Mouse (Mus musculus): ENCODE data around the gene Aicda. TPM values are rescaled to one million over a fixed set of nuclear protein-coding genes. Genes with fewer than 3 reads are reported as not detected.
"Not testable (repeated sequence)": the region's sequence is repeated elsewhere in the genome, so short reads cannot be mapped to it uniquely, and the experiment has no call there.

Gene Aicda
- polyA plus RNA-seq, 1 experiment: not detected

GRCm38 (mm10) chr6:122531466-122532174 is 22.0 kb upstream of the Aicda start:
- Histone ChIP-seq H3K9me3 (replicated peaks; ENCODE audit: control insufficient read depth, insufficient read depth, low read length, poor library complexity, severe bottlenecking) (no peaks in the 10 kb centered on the region), H3K27ac (ENCODE audit: insufficient read depth, low read length) (no peak overlapping the region)
- TF ChIP-seq POLR2A (IDR thresholded peaks at IDR 0.05; ENCODE audit: insufficient read depth, low read length): no peak
- TF ChIP-seq EP300 (IDR thresholded peaks at IDR 0.05; ENCODE audit: insufficient read depth, low read depth, low read length): no peak
- no peak for TF ChIP-seq CTCF (IDR thresholded peaks at IDR 0.05; ENCODE audit: low read depth, low read length)

DNA sequence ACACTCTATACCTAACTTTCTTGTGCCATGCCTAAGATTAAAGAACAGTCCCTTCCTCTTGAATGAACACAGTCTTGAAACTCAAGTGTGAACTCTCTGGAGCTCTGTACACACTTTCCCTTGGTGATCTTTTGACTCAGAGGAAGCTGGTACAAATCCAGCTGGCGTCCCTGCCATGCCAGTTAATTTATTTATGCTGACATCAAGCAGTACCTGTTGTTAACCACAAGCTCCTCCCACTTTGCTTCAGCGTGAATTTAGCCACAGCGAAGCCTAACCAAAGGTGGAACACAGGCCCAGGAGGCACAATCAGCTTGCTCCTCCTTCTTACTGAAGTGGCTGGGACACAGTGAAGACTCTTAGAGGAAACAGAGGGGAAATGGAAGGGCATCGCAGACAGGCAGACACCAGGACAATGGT is 20.7 kb upstream of the Aicda start:
- Histone ChIP-seq H3K27me3 (ENCODE audit: control insufficient read depth, insufficient read depth, low read length, poor library complexity, severe bottlenecking) (no peaks in the 10 kb centered on the region), H3K4me3 (ENCODE audit: low read depth, low read length) (peak overlapping the region; percentile 10), H3K4me1 (ENCODE audit: control insufficient read depth, insufficient read depth, low read length) (no peaks in the 10 kb centered on the region), H3K9ac (ENCODE audit: low read depth, poor library complexity, severe bottlenecking) (peak overlapping the region; percentile 50), H3K36me3 (ENCODE audit: control insufficient read depth, insufficient read depth, low read length, poor library complexity, severe bottlenecking) (no peaks in the 10 kb centered on the region), H3K9me3 (replicated peaks; ENCODE audit: control insufficient read depth, insufficient read depth, low read length, poor library complexity, severe bottlenecking) (no peaks in the 10 kb centered on the region), H3K27ac (ENCODE audit: insufficient read depth, low read length) (peak overlapping the region; percentile 26; the same call in 1 of the 2 replicates)
- no peak for TF ChIP-seq EP300 (IDR thresholded peaks at IDR 0.05; ENCODE audit: insufficient read depth, low read depth, low read length)
- no peak for TF ChIP-seq POLR2A (IDR thresholded peaks at IDR 0.05; ENCODE audit: insufficient read depth, low read length)
- TF ChIP-seq CTCF (IDR thresholded peaks at IDR 0.05; ENCODE audit: low read depth, low read length): no peak

More at GRCm38 (mm10) chr6:122531466-122532174, 22.0 kb upstream of the Aicda start:
- no peaks in the 10 kb centered on the region for H3K36me3 ChIP-seq (ENCODE audit: control insufficient read depth, insufficient read depth, low read length, poor library complexity, severe bottlenecking)
- no peak overlapping the region for H3K9ac ChIP-seq (ENCODE audit: low read depth, poor library complexity, severe bottlenecking)
- no peaks in the 10 kb centered on the region for H3K4me1 ChIP-seq (ENCODE audit: control insufficient read depth, insufficient read depth, low read length)
- H3K27me3 ChIP-seq (ENCODE audit: control insufficient read depth, insufficient read depth, low read length, poor library complexity, severe bottlenecking): no peaks in the 10 kb centered on the region
- H3K4me3 ChIP-seq (ENCODE audit: low read depth, low read length): no peak overlapping the region

DNA sequence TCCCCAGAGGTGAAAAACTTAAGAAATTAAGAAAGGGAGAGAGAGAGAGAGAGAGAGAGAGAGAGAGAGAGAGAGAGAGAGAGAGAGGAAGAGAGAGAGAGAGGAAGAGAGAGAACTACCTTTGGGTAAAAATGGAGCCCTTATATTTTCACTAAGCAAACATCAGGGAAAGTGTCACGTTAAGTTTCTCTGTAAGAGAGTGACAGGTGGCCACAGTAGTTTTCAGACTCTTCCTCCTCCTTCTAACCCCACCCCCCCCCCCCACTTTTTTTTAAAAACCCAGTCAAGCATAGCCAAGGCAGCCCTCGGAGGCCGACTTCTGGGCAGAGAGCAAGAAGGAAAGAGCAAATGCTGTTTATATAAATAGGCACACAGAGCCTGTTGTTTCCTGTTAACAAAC is 19.6 kb upstream of the Aicda start:
- no peak overlapping the region for H3K9ac ChIP-seq (ENCODE audit: low read depth, poor library complexity, severe bottlenecking)
- no peak overlapping the region for H3K27ac ChIP-seq (ENCODE audit: insufficient read depth, low read length)
- H3K36me3 ChIP-seq (ENCODE audit: control insufficient read depth, insufficient read depth, low read length, poor library complexity, severe bottlenecking): no peaks in the 10 kb centered on the region
- no peaks in the 10 kb centered on the region for H3K9me3 ChIP-seq (replicated peaks; ENCODE audit: control insufficient read depth, insufficient read depth, low read length, poor library complexity, severe bottlenecking)
- H3K4me1 ChIP-seq (ENCODE audit: control insufficient read depth, insufficient read depth, low read length): no peaks in the 10 kb centered on the region
- TF ChIP-seq CTCF (IDR thresholded peaks at IDR 0.05; ENCODE audit: low read depth, low read length) (no peak), POLR2A (IDR thresholded peaks at IDR 0.05; ENCODE audit: insufficient read depth, low read length) (no peak), EP300 (IDR thresholded peaks at IDR 0.05; ENCODE audit: insufficient read depth, low read depth, low read length) (no peak)
- no peaks in the 10 kb centered on the region for H3K27me3 ChIP-seq (ENCODE audit: control insufficient read depth, insufficient read depth, low read length, poor library complexity, severe bottlenecking)
- H3K4me3 ChIP-seq (ENCODE audit: low read depth, low read length): no peak overlapping the region

DNA sequence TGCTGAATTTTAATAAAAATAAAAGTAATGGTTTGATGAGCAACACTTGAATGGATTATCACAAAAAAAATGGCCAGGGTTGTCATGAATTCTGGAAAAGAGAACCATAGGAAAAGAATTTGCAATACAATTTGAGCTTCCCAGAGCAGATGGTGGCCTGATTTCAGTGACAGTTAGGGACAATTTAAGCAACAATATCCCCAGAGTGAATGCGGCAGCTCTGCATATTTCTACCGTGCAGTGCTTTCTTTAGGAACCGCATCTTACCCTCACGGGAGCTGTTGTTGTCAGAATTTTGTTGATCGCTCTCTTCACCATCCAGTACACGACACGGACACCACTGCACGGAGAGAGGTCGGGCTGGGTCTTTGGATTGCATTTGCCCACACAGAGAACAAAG is 14.0 kb upstream of the Aicda start:
- H3K9ac ChIP-seq (ENCODE audit: low read depth, poor library complexity, severe bottlenecking): no peak overlapping the region
- no peak overlapping the region for H3K27ac ChIP-seq (ENCODE audit: insufficient read depth, low read length)
- H3K4me1 ChIP-seq (ENCODE audit: control insufficient read depth, insufficient read depth, low read length): no peaks in the 10 kb centered on the region

DNA sequence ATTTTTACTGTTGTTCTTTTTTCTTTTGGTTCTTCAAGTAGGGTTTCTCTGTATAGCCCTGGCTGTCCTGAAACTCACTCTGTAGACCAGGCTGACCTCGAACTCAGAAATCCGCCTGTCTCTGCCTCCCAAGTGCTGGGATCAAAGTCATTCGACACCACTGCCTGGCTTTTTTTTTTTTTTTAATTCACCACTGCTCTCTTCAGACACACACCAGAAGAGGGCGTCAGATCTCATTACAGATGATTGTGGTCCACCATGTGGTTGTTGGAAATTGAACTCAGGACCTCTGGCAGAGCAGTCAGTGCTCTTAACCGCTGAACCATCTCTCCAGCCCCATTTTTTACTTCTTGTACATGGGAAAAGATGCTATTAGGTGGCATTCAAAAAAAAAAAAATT is 11.1 kb upstream of the Aicda start:
- H3K4me3 ChIP-seq (ENCODE audit: low read depth, low read length); H3K27ac ChIP-seq (ENCODE audit: insufficient read depth, low read length); H3K4me1 ChIP-seq (ENCODE audit: control insufficient read depth, insufficient read depth, low read length); H3K27me3 ChIP-seq (ENCODE audit: control insufficient read depth, insufficient read depth, low read length, poor library complexity, severe bottlenecking); H3K9me3 ChIP-seq (replicated peaks; ENCODE audit: control insufficient read depth, insufficient read depth, low read length, poor library complexity, severe bottlenecking); H3K9ac ChIP-seq (ENCODE audit: low read depth, poor library complexity, severe bottlenecking); H3K36me3 ChIP-seq (ENCODE audit: control insufficient read depth, insufficient read depth, low read length, poor library complexity, severe bottlenecking): not testable (repeated sequence)

More for the DNA sequence above, 14.0 kb upstream of the Aicda start:
- Histone ChIP-seq H3K36me3 (ENCODE audit: control insufficient read depth, insufficient read depth, low read length, poor library complexity, severe bottlenecking) (no peaks in the 10 kb centered on the region), H3K27me3 (ENCODE audit: control insufficient read depth, insufficient read depth, low read length, poor library complexity, severe bottlenecking) (no peaks in the 10 kb centered on the region), H3K9me3 (replicated peaks; ENCODE audit: control insufficient read depth, insufficient read depth, low read length, poor library complexity, severe bottlenecking) (no peaks in the 10 kb centered on the region), H3K4me3 (ENCODE audit: low read depth, low read length) (no peak overlapping the region)
- TF ChIP-seq CTCF (IDR thresholded peaks at IDR 0.05; ENCODE audit: low read depth, low read length): no peak
- TF ChIP-seq POLR2A (IDR thresholded peaks at IDR 0.05; ENCODE audit: insufficient read depth, low read length): no peak
- no peak for TF ChIP-seq EP300 (IDR thresholded peaks at IDR 0.05; ENCODE audit: insufficient read depth, low read depth, low read length)

- no peaks in the 10 kb centered on the region for H3K4me1 ChIP-seq (ENCODE audit: control insufficient read depth, insufficient read depth, low read length)
- H3K27ac ChIP-seq (ENCODE audit: insufficient read depth, low read length): no peak overlapping the region
- no peaks in the 10 kb centered on the region for H3K36me3 ChIP-seq (ENCODE audit: control insufficient read depth, insufficient read depth, low read length, poor library complexity, severe bottlenecking)
- no peaks in the 10 kb centered on the region for H3K27me3 ChIP-seq (ENCODE audit: control insufficient read depth, insufficient read depth, low read length, poor library complexity, severe bottlenecking)
- H3K4me3 ChIP-seq (ENCODE audit: low read depth, low read length): no peak overlapping the region
- no peaks in the 10 kb centered on the region for H3K9me3 ChIP-seq (replicated peaks; ENCODE audit: control insufficient read depth, insufficient read depth, low read length, poor library complexity, severe bottlenecking)
- H3K9ac ChIP-seq (ENCODE audit: low read depth, poor library complexity, severe bottlenecking): no peak overlapping the region
- no peak for TF ChIP-seq EP300 (IDR thresholded peaks at IDR 0.05; ENCODE audit: insufficient read depth, low read depth, low read length)
- TF ChIP-seq CTCF (IDR thresholded peaks at IDR 0.05; ENCODE audit: low read depth, low read length): no peak
- TF ChIP-seq POLR2A (IDR thresholded peaks at IDR 0.05; ENCODE audit: insufficient read depth, low read length): no peak
These were observed 10.0 kb upstream of the Aicda start for GRCm38 (mm10) chr6:122543574-122543973.

Data from ES-Bruce4 (cell line).